Mouse (Mus musculus): ENCODE results near the gene Vmn1r209.
"Not testable (repeated sequence)": the region's sequence is repeated elsewhere in the genome, so short reads cannot be mapped to it uniquely, and the experiment has no call there.

The Vmn1r209 gene

DNA sequence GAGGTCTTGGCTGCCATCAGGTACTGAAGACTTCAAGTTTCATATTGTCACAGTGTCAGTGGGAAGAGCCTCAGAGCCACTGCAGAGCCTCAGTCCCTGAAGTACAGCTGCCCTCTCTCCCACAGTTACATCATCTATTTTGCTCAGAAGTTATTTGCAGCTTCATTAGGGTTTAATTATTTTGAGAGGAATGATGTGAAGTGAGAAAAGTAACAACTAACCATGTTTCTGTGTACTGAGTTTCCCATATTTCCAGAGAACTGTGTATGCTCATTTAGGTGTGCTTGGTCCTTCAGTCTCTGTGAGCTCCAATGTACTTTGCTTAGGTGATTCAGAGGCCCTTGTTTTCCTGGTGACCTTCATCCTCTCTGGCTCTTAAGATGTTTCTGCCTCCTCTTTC lies at the start of gene Vmn1r209:
TSS of gene Vmn1r209 (minus strand) at position 101 of the 400 bp plus-strand sequence.
- not testable (repeated sequence) for DNase-seq (ENCODE audit: low spot score in 2 of 2)

DNA sequence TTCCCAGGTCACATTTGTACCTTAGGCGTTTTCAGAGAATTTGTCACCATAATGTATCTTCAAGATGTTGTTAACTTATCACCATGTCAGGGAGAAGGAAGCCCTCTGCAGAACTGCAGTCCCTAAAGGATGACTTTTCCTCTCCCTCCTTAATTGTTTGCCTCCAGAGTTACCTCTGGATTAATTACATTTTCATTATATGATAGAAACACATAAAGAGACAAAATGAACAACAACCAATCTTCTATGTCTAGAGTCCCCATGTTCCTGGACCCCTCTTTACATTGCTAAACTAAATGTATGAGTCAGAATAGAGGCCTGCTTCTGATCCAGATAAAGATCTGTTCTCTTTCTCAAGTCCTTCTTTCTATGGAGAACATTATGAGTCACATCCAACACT lies 48.0 kb upstream of the Vmn1r209 start, which contains the start of gene Vmn1r211:
TSS of gene Vmn1r211 (minus strand) at position 101 of the 400 bp plus-strand sequence.
- no peak for DNase-seq (ENCODE audit: low spot score in 2 of 2)

DNA sequence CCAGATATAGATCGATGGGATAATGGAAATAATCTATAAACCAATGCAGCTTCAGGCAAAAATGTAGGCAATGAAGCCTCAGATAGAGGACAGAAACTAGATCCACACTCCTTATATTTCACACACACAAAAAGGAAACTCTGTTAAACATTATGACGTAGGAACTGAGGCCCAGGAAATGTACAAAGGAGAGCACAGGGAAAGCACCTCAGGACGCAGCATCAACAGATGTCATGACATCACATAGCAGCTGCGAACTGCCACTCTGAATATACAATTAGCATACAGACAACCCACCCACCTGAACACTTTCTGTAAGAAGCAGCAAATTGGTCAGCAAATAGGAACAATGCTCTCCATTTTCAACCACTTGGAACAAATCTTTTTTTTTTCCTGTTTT lies 45.3 kb upstream of the Vmn1r209 start:
- DNase-seq (ENCODE audit: low spot score in 2 of 2) = no peak

DNA sequence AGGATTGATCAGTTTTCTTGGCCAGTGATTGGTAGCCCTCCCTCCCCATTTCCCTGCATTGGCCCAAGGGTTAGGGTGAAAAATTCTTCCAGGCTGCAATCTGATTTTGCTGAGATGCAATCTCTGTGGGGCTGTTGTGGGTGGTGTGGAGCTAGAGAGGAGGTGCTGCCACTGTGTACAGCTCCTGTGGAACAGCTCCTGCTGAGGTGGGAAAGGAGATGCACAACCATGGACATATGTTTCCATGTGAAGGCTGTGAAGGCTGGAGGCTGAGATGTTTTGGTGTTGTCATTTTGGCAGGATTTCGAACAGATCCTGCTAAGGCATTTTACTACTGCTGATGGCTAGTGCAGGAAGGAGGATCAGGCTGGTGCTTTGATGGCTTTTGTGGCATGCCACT lies 37.3 kb upstream of the Vmn1r209 start:
- DNase-seq (ENCODE audit: low spot score in 2 of 2) = no peak

DNA sequence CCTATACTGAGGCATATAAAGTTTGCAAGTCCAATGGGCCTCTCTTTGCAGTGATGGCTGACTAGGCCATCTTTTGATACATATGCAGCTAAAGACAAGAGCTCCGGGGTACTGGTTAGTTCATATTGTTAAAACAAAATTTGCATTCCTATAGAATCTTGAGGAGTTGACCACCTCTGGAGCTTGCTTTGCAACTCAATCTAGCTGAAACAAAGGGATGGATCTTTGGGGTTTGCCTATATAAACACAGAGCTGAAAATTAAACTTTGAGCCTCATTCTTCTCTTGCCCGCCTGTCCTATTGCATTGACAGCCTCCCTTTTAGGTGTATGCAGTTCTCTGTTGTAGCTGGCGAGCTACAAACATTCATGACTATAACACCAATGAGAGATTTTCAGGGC lies 34.8 kb upstream of the Vmn1r209 start:
- not testable (repeated sequence) for DNase-seq (ENCODE audit: low spot score in 2 of 2)

DNA sequence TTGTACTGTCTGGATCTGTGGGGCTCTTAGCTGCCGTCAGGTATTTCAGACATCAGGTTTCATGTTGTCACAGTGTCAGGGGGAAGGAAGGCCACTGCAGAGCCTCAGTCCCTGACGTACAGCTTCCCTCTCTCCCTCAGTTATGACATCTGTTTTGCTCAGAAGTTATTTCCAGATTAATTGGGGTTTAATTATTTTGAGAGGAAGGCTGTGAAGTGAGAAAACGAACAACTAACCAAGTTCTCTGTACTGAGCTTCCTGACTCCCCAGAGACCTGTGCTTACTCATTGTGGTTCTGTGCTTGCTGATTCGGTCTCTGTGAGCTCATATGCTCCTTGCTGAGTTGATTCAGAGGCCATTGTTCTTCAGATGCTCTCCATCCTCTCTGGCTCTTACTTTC lies 21.8 kb upstream of the Vmn1r209 start, which contains the start of gene Vmn1r210:
TSS of gene Vmn1r210 (minus strand) at position 101 of the 400 bp plus-strand sequence.
- DNase-seq (ENCODE audit: low spot score in 2 of 2) = no peak

DNA sequence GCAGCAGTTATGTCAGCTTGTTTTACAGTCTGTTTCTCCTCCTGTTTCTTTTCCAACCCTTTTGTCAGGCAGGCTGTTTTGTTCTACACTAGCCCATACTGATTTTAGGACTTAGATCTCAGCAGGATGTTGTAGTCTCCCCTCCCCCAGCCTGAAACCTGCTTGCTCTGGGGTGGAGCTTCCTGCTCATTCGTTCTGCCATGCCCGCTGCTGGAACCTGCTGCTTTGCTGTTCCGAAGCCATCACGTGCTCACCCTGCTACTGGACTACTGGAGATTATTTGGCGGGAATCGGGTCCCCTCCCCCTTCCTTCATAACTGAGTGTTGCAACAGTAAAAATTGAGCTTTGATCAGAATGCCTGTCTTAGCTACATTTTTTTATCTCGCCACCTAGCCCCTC lies 19.9 kb upstream of the Vmn1r209 start:
- DNase-seq (ENCODE audit: low spot score in 2 of 2) = not testable (repeated sequence)

DNA sequence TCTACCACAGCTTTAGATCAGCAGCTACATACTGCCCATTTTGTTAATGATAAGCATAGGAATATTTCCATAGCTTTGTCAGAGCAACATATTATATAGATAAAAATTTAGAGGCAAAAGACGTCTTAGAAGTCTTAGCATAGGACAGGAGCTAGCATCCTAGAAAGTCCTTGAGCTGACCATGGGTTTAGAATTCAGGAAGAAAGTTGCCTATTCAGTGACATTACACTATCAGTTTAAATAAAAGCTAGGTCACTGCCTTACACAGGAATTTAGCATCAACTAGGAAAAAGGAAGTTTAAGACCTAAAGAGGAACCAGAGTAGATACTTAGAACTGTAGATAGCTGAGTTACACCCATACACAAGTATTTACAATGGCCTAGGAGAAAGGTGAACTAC lies 12.1 kb upstream of the Vmn1r209 start:
- not testable (repeated sequence) for DNase-seq (ENCODE audit: low spot score in 2 of 2)

DNA sequence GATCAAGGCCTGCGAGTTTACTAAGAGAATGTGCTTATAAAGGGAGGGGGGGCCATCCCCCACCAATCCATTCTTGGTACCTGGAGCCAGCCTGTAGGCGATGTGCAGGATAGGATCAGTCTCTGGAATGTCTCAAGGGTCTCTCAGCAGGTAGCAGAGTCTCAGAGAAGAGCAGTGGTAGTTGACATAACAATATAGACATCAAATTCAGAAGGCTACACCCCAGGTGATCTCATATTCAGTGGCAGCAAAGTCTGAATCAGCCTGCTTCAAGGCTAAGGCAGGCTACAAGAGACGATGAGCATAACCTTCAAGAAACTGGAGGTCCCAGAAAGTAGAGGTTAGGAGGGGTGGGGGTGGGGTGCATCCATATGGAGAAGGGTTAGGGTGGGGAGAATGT lies 21.4 kb downstream of the Vmn1r209 start:
- not testable (repeated sequence) for DNase-seq (ENCODE audit: low spot score in 2 of 2)

DNA sequence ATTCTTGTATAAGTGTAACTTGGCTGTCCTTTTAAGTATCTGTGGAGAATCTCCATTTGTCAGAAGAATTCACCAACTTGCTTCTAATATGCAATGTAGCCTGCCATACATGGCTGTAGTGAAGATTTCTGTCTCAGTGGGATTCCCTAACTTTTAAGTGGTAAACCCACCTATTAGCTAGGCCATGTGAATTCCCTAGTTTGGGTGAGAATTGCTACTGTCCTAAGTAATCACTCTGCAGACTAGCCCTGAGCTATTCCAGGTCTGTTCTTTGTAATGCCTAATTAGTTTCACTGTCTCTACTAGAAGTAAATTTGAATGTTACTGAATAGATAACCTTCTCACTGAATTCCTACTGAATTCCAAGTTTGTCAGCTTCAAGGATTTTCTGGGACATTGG lies 25.3 kb downstream of the Vmn1r209 start:
- DNase-seq (ENCODE audit: low spot score in 2 of 2) = not testable (repeated sequence)

DNA sequence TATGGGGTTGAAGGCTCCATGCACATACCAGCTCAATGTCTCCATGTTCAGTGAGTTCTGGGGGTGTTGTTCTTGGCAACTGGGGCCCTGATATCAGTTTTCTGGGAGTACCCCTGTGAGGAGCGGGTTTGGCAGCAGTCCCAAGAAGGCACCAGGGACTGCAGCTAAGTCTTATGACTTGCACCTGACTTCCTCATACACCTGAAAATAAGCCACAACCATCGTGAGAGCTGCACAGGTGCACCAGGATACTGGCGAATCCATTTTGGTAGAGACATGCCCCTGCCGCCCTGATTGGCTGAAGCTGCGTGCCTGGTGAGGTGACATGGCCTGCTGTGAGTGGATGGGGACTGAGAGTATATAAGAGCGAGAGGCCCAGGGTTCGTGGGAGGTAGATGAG lies 32.2 kb downstream of the Vmn1r209 start, which contains the start of gene Vmn1r208:
TSS of gene Vmn1r208 (minus strand) at position 101 of the 400 bp plus-strand sequence.
- not testable (repeated sequence) for DNase-seq (ENCODE audit: low spot score in 2 of 2)

DNA sequence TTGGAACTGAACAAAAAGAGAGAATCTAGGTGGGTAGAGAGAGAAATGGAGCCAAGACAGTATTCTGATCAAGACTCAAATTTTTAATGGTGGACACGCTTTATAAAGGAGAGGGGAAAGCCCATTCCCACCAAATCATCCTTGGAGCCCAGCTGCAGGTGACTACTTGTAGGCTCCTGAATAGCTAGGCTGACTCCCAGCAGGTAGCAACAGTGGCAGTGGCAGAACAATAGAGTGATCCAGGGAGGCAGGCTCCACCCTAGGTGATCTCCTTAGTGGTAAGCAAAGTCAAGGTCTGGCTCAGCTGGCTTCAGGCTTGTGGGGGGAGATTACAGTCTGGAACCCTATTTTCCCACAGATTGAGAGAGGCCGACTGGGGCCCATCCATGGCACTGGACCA lies 37.9 kb downstream of the Vmn1r209 start:
- not testable (repeated sequence) for DNase-seq (ENCODE audit: low spot score in 2 of 2)

All from frontal cortex, postnatal 10 days (tissue).